Mouse (Mus musculus) ZHBTc4 (cell line): ENCODE measurements at regions not wholly inside any gene's neighbourhood (a gene's known extent, or its start where the extent isn't known, plus 50 kb on each side); places are given as distances from the start of the nearest gene placed in this dataset.

Experiments used
- DNase-seq: peaks from one replicate; pipeline ENCODE4 v3.0.0-alpha.2; 2011; ENCODE audit warnings: low read depth, low spot score

- DNase-seq, result peak; percentile 64
Measured at GRCm38 (mm10) chr4:8956312-8957022, 717.6 kb upstream of the Car8 start.

GRCm38 (mm10) chr4:8955306-8955705, 716.5 kb upstream of the Car8 start:
- DNase-seq, result no peak

DNA sequence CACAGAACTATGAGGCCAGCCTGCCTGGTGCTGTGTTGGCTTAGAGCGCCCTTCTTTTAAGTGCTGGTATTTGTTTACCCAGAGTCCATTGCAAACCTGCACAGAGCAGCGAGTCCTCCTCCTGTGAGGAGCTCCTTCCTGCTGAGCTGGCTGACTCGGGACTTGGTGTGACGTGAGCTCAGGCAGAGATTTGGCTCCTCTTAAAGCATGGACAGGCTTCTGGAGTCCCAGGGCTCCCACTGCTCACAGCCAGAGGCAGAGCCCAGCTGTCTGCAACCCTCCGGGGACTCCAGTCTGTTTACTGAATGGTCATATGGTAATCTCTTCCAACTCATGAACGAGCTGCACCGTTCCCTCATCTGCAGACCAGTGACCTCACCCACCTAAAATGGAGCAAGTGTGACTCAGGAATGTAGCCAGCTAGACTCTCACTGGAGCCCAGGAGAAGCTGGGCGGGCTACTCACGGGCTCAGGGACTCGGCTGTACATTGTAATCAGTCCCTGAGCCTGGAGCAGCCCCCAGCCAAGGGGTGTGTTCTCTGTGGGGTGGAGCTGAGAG, 715.6 kb upstream of the Car8 start:
- peak; percentile 59 for DNase-seq

DNA sequence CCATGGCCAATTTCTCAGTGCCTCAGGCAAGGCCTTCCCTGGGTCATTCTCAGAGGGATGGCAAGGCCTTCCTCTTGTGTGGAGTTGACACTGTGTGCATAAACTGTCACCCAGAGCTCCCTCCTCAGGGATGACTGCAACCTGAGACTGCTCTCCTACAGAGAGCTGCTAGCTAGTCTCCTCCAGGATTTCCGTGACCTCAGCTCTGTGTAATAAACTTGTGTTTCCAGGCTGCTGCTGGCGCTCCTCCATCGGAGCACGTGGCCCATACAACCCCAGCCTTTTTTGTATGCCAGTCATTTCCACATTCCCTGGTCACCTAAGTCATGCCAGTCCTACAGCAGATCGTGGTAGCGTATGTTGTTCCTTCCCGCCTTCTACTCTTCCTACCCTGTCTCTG, 714.3 kb upstream of the Car8 start:
- DNase-seq, result no peak

DNA sequence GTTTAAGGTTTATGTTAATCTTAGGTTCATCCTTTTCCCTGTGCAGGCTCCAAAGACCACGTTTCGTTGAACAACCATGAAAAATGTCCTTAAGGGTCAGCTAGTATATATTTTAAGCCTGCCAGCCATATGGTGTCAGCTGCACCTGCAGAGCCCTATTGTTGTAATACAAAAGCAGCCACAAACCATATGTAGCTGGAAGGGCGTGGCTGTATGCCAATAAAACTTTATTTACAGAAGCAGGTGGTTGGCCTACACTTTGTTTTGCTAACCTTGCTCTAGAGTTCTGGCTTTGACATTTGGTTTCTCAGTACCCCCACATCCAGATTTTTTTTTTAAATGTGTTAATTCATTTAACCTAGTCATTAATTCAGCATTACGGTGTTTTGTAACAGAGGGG, 711.1 kb upstream of the Car8 start:
- no peak for DNase-seq

DNA sequence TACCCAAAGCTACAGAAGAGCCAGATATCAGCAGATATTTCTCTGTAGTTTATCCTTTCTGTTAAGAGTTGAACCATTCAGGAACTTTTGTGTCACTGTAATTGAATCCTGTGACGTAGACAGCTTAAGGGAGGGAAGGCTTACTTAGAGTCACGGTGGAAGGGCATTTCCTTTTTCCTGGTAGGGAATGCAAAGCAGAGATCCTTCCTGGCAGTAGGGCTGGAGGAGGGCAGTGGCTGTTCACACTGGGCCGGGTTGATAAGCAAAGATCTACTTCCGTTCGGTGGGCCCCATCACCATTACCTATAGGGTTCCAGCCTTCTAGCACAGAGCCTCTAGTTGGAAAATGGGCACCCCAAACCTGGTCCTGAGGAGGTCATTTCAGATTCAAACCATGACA, 710.7 kb upstream of the Car8 start:
- DNase-seq, result no peak

DNA sequence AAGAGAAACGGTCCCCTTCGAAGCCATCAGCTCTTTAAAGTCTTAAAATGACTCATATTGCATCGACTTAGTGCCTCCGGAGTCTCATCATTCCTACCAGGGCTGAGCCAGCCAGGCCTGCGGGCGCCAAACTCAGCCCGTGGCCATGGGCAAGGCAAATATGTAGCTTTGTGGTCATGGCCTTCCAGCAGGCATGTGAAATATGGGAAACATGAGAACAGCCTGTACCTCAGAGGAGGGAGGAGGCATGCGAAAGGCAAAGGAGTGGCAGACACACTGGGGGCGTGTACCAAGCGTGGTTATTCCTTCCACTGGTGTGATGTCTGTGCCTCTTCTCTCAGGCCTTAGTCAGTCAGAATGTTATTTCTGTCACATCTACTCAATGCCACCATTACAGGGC, 706.3 kb upstream of the Car8 start:
- no peak for DNase-seq

DNA sequence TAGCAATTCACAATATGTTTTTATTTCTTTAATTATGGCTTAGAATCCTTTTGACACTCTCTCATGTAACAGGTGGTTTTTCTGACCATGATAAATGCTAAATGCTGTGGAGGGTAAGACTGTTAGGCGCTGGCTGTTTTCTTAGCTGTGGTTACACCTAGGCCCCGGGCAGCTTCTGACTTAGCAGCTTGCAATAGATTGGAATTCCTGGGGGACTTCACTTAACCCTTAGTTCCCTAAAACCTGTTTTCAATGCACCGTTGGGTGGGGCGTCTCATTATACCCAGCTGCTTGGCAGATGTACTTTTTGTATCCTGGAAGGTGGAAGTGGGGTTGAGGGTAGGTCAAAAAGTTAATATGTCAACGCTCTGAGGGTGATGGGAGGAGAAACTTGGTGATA, 704.2 kb upstream of the Car8 start:
- DNase-seq, result no peak

DNA sequence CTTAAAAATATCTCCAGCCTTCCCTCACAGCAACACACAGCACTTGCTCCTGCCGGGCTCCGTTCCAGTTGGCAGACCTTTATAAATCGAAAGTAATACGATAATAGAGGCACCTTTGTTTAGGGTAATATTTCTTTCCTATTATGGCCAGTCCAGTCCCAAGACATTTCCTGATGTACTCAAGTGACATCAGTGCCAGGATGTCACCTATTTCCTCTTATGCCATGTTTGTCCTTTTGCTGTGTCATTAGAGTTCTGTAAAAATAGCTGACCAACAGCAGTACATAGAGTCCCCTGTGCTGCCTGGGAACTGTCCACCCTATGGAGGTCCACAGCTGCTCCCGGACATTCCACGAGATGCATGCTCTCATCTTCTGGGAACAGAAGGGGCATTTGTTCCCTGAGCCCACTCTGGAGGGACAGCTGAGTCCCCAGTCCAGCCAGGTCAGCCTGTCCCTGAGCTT, 700.1 kb upstream of the Car8 start:
- DNase-seq, result no peak

- DNase-seq, result no peak
Measured at GRCm38 (mm10) chr4:8935899-8936298, 697.1 kb upstream of the Car8 start.

- DNase-seq, result peak; percentile 71
Measured at GRCm38 (mm10) chr4:8934541-8934940, 695.7 kb upstream of the Car8 start.

DNA sequence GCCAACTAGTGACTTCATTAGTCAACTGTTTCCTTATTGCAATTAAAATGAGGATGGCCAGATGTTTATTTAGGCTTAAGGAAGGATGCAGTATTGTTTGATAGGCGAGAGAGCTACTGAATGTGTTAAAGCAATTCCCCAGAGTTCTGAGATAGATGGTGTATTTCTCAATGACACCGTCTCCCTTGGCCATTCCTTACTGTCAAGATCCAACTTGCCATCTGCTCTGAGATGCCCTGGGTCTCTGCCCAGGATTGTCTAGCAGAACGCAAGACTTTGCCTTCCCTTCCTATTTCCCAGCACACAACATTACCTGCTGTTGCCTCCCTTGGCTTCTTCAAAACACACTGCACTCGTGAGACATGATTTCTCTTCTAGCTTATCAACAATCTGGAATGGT, 690.5 kb upstream of the Car8 start:
- no peak for DNase-seq

GRCm38 (mm10) chr4:8928551-8929305, 689.9 kb upstream of the Car8 start:
- no peak for DNase-seq

- DNase-seq, result no peak
Measured at GRCm38 (mm10) chr4:8927276-8927906, 688.5 kb upstream of the Car8 start.

DNA sequence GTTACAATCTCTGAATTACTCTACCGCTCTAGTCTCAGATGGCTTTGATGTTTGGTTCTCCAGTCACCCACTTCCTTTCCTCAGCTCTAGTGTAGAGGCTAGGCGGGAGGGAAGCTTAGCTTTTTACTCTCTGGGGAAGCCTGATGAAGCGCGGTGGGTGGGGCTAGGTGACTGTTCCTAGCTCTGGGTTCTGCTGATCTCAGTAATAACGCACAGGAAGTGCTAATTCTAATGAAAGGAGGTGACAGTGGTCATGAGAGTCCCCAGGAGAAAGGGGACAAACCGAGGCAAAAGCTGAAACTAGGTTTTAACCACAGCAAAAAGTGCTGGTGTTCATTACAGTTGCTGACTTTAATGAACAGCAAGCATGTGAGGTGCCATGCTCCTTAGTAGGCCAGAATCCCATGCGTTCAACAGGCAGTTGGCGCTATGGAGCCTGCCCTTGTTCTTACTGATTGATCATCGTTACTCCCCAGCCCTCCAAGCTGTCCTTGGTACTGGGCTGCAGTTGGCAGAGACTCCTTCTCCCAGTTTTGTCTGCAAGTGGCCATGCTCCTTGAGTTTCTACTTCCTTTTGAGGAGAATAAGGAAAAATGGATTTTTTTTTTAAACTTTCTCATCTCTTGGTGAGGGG, 687.9 kb upstream of the Car8 start:
- DNase-seq, result no peak

- no peak for DNase-seq
Measured at GRCm38 (mm10) chr4:8922695-8923363, 684.0 kb upstream of the Car8 start.

GRCm38 (mm10) chr4:8921477-8922385, 682.9 kb upstream of the Car8 start:
- DNase-seq, result peak; percentile 70

DNA sequence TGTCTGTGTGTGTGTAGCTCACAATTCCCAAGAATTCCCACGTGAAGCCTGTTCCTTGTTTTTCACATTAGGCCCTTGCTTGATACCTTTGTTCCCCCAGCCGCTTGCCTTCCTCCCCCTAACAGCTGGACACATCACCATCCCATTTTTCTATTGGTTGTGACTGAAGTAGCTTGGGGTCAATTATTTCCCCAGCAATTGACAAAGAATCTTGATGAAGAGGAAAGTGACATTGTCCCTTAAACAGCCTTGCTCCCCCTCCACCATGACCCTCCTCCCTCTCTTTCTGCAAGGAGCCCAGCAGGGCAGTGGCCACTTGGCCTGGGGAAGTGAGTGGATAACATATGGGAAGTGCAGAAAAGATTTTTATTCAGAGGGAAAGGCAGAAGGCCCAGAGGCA, 681.5 kb upstream of the Car8 start:
- no peak for DNase-seq

- no peak for DNase-seq
Measured at GRCm38 (mm10) chr4:8919366-8919984, 680.6 kb upstream of the Car8 start.
